Mouse (Mus musculus) forebrain, embryonic 12.5 days (tissue): Measurements from ENCODE around the gene Olfr1307. TPM values are rescaled to one million over a fixed set of nuclear protein-coding genes. Genes with fewer than 3 reads are reported as not detected.

ENCODE experiments used
- ATAC-seq: fragments of 200-750 bp; cut with Nextera tagmentation; 2 replicates; pipeline ENCODE4 v1.8.0; 2017; ENCODE audit warnings: moderate TSS enrichment; ENCODE audit not compliant: low FRiP score
- H3K27ac ChIP-seq: fragments of 300-500 bp; sonication (generic); 2 replicates; pipeline ENCODE4 v1.5.1; 2016; ENCODE audit warnings: mild to moderate bottlenecking
- H3K27me3 ChIP-seq: fragments of 300-500 bp; sonication (generic); 2 replicates; pipeline ENCODE4 v1.6.1; 2016; ENCODE audit warnings: mild to moderate bottlenecking
- H3K36me3 ChIP-seq: fragments of 300-500 bp; sonication (generic); replicated peaks from 2 replicates; pipeline ENCODE4 v1.6.1; 2016; ENCODE audit warnings: mild to moderate bottlenecking
- H3K4me1 ChIP-seq: fragments of 300-500 bp; sonication (generic); 2 replicates; pipeline ENCODE4 v1.6.1; 2016
- H3K4me2 ChIP-seq: fragments of 300-500 bp; sonication (generic); 2 replicates; pipeline ENCODE4 v1.6.1; 2016; ENCODE audit warnings: mild to moderate bottlenecking, moderate library complexity
- H3K4me3 ChIP-seq: fragments of 300-500 bp; sonication (generic); replicated peaks from 2 replicates; pipeline ENCODE4 v1.5.1; 2016; ENCODE audit warnings: mild to moderate bottlenecking
- H3K9ac ChIP-seq: fragments of 300-500 bp; sonication (generic); 2 replicates; pipeline ENCODE4 v1.6.1; 2016; ENCODE audit warnings: mild to moderate bottlenecking
- H3K9me3 ChIP-seq: fragments of 300-500 bp; sonication (generic); 2 replicates; pipeline ENCODE4 v1.6.1; 2016
- WGBS: fragments of 180-500 bp; shearing (Covaris S2); methylation state at CpG from one replicate; pipeline ENCODE4 v1.1.7; 2016; 5-methylcytosine and 5-hydroxymethylcytosine counted together
- polyA plus RNA-seq: library from polyadenylated mRNA; unstranded; fragments of >200 nt; fragmentation: Nextera tagmentation; extraction: Ambion mirVana; gene quantifications from 2 replicates; pipeline ENCODE4 v1.2.1, GENCODE M21; 2016

Olfr1307 gene
- polyA plus RNA-seq: not detected in 2 replicates

- no peak for ATAC-seq
These were observed at the start of gene Olfr1307 for GRCm38 (mm10) chr2:111949340-111949739. Gene Olfr1307, minus strand, starts transcription at chr2:111949440.

GRCm38 (mm10) chr2:111990181-111990580 lies 40.9 kb upstream of the Olfr1307 start, which contains the start of gene Olfr1309:
Gene Olfr1309, minus strand, starts transcription at chr2:111990281.
- no peak within 1 kb of the TSS for H3K4me2 ChIP-seq
- H3K4me3 ChIP-seq: no peak within 1 kb of the TSS
- no peaks in the 10 kb centered on the region for H3K4me1 ChIP-seq
- no peak within 1 kb of the TSS for H3K9ac ChIP-seq
- ATAC-seq: no peak
- 70% methylated on average over 1 of the region's 1 CpGs for WGBS
- no peak within 1 kb of the TSS for H3K27ac ChIP-seq
- no peaks in the 10 kb centered on the region for H3K9me3 ChIP-seq
- H3K27me3 ChIP-seq: no peaks in the 10 kb centered on the region
- no peaks in the 10 kb centered on the region for H3K36me3 ChIP-seq

More at GRCm38 (mm10) chr2:111949340-111949739, at the start of gene Olfr1307:
- no peak within 1 kb of the TSS for H3K4me2 ChIP-seq
- no peak within 1 kb of the TSS for H3K27ac ChIP-seq
- no peak within 1 kb of the TSS for H3K9ac ChIP-seq
- WGBS: 84% methylated on average over 1 of the region's 1 CpGs
- H3K36me3 ChIP-seq: no peaks in the 10 kb centered on the region
- H3K4me1 ChIP-seq: no peaks in the 10 kb centered on the region
- no peaks in the 10 kb centered on the region for H3K9me3 ChIP-seq
- no peak within 1 kb of the TSS for H3K4me3 ChIP-seq
- no peaks in the 10 kb centered on the region for H3K27me3 ChIP-seq

- Histone ChIP-seq H3K4me1 (no peaks in the 10 kb centered on the region), H3K9ac (no peak within 1 kb of the TSS), H3K4me3 (no peak within 1 kb of the TSS), H3K36me3 (no peaks in the 10 kb centered on the region), H3K27ac (no peak within 1 kb of the TSS), H3K27me3 (no peaks in the 10 kb centered on the region), H3K9me3 (no peaks in the 10 kb centered on the region), H3K4me2 (no peak within 1 kb of the TSS)
- 61% methylated on average over 1 of the region's 1 CpGs for WGBS
- ATAC-seq: no peak
These were observed 15.6 kb upstream of the Olfr1307 start, which contains the start of gene Olfr1308 for GRCm38 (mm10) chr2:111964844-111965243. Gene Olfr1308, minus strand, starts transcription at chr2:111964944.

- 83% methylated on average over 1 of the region's 1 CpGs for WGBS
- Histone ChIP-seq H3K9me3 (no peaks in the 10 kb centered on the region), H3K4me1 (no peaks in the 10 kb centered on the region)
These were observed 33.1 kb downstream of the Olfr1307 start, which contains the start of gene Olfr1306 for GRCm38 (mm10) chr2:111916171-111916570. Gene Olfr1306, minus strand, starts transcription at chr2:111916271.

More at GRCm38 (mm10) chr2:111916171-111916570, 33.1 kb downstream of the Olfr1307 start, which contains the start of gene Olfr1306:
- no peak within 1 kb of the TSS for H3K4me2 ChIP-seq
- no peaks in the 10 kb centered on the region for H3K36me3 ChIP-seq
- H3K9ac ChIP-seq: no peak within 1 kb of the TSS
- no peaks in the 10 kb centered on the region for H3K27me3 ChIP-seq
- ATAC-seq: no peak
- no peak within 1 kb of the TSS for H3K4me3 ChIP-seq
- no peak within 1 kb of the TSS for H3K27ac ChIP-seq

Other genes starting within 250 kb of the Olfr1307 start
- not detected in 2 replicates for gene Olfr1301, start 198.4 kb downstream of the Olfr1307 start, polyA plus RNA-seq
- not detected in 2 replicates for gene Olfr1302, start 172.0 kb downstream of the Olfr1307 start, polyA plus RNA-seq
- gene Olfr1303, start 129.1 kb downstream of the Olfr1307 start, polyA plus RNA-seq: not detected in 2 replicates
- gene Olfr1305, start 72.3 kb downstream of the Olfr1307 start, polyA plus RNA-seq: not detected in 2 replicates
- not detected in 2 replicates for gene Olfr1306, start 33.2 kb downstream of the Olfr1307 start, polyA plus RNA-seq
- gene Olfr1308, start 15.5 kb upstream of the Olfr1307 start, polyA plus RNA-seq: not detected in 2 replicates
- gene Olfr1309, start 40.8 kb upstream of the Olfr1307 start, polyA plus RNA-seq: not detected in 2 replicates
- not detected in 2 replicates for gene Olfr1310, start 63.3 kb upstream of the Olfr1307 start, polyA plus RNA-seq
- gene Olfr1311, start 75.0 kb upstream of the Olfr1307 start, polyA plus RNA-seq: not detected in 2 replicates
- not detected in 2 replicates for gene Olfr1312, start 100.8 kb upstream of the Olfr1307 start, polyA plus RNA-seq
- gene Olfr1313, start 128.4 kb upstream of the Olfr1307 start, polyA plus RNA-seq: not detected in 2 replicates
- not detected in 2 replicates for gene Olfr1314, start 147.3 kb upstream of the Olfr1307 start, polyA plus RNA-seq
- not detected in 2 replicates for gene Olfr1315-ps1, start 166.0 kb upstream of the Olfr1307 start, polyA plus RNA-seq
- gene Olfr1316, start 185.5 kb upstream of the Olfr1307 start, polyA plus RNA-seq: not detected in 2 replicates
- gene Olfr1317, start 190.9 kb upstream of the Olfr1307 start, polyA plus RNA-seq: not detected in 2 replicates
- gene Olfr1318, start 204.8 kb upstream of the Olfr1307 start, polyA plus RNA-seq: not detected in 2 replicates